Mouse (Mus musculus) olfactory bulb, adult 2 months (tissue): Measurements from ENCODE around the gene Syt16.

Experiments used
- CTCF ChIP-seq: fragments of 200-500 bp; IDR thresholded peaks from 2 replicates; pipeline ENCODE4 v1.5.1; 2012; ENCODE audit warnings: low read depth, mild to moderate bottlenecking, low read length, moderate library complexity; ENCODE audit not compliant: insufficient read depth
- POLR2A ChIP-seq: fragments of 200-500 bp; IDR thresholded peaks from 2 replicates; pipeline ENCODE4 v1.6.1; 2012; ENCODE audit warnings: mild to moderate bottlenecking, low read depth, low read length, moderate library complexity; ENCODE audit not compliant: insufficient read depth

GRCm38 (mm10) chr12:74084389-74084788, 86.9 kb downstream of the Syt16 start:
- TF ChIP-seq POLR2A (no peak), CTCF (no peak)
